Mouse (Mus musculus) gastrocnemius, postnatal 25 days (tissue): ENCODE measurements at regions not wholly inside any gene's neighbourhood (a gene's known extent, or its start where the extent isn't known, plus 50 kb on each side); places are given as distances from the start of the nearest gene placed in this dataset.

Experiments
- DNase-seq: peaks from one replicate; pipeline ENCODE4 v3.0.0; 2022

GRCm38 (mm10) chr6:16999451-17000139 is 65.4 kb upstream of the Tes start:
- no peak for DNase-seq

- DNase-seq = no peak
Measured at GRCm38 (mm10) chr6:16995495-16995936, 69.4 kb upstream of the Tes start.

GRCm38 (mm10) chr6:16994711-16995110 is 70.2 kb upstream of the Tes start:
- no peak for DNase-seq

- no peak for DNase-seq
Measured at GRCm38 (mm10) chr6:16991996-16992591, 72.9 kb upstream of the Tes start.

- no peak for DNase-seq
Measured at GRCm38 (mm10) chr6:16978206-16978505, 79.9 kb upstream of the Tfec start.

- no peak for DNase-seq
Measured at GRCm38 (mm10) chr6:16977392-16978205, 79.4 kb upstream of the Tfec start.

- DNase-seq = no peak
Measured at GRCm38 (mm10) chr6:16965658-16966057, 67.4 kb upstream of the Tfec start.

GRCm38 (mm10) chr6:16964362-16964761 is 66.1 kb upstream of the Tfec start:
- no peak for DNase-seq

- no peak for DNase-seq
Measured at GRCm38 (mm10) chr6:16963958-16964357, 65.7 kb upstream of the Tfec start.

GRCm38 (mm10) chr6:16958102-16958501 is 59.9 kb upstream of the Tfec start:
- peak; percentile 15 for DNase-seq

GRCm38 (mm10) chr6:16956771-16957435 is 58.7 kb upstream of the Tfec start:
- no peak for DNase-seq
